Mouse (Mus musculus) ES-E14 (cell line): ENCODE data around the gene Trpm1.

Experiments used
- CHD2 ChIP-seq: IDR thresholded peaks from 2 replicates; pipeline ENCODE4 v1.6.1; 2014; ENCODE audit warnings: mild to moderate bottlenecking, low read depth, low read length, inconsistent platforms
- MAFK ChIP-seq: IDR thresholded peaks from 2 replicates; pipeline ENCODE4 v1.6.1; 2014; ENCODE audit warnings: mild to moderate bottlenecking, low read depth, low read length, inconsistent platforms; ENCODE audit not compliant: insufficient read depth

DNA sequence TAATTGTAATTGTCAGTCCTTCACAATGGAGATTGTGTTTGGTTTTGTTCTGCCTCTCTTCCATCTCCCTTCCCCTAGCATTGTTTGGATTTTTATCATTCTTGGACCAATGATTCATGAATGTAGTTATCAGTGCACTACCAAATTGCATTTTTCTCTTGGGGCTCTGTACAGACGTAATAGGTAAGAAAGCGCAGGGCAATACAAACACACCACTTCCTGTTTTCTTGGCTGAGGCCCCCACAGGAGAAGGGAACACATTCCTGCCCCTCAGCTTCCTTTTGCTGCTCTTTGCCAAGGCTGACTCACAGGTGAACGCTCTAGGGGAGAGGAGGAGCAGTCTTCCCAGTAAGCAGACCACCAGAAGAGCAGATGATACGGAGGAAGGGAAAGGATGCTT is 96.1 kb downstream of the Trpm1 start:
- TF ChIP-seq MAFK (no peak), CHD2 (no peak)
